Mouse (Mus musculus) heart, postnatal 0 days (tissue): ENCODE measurements at regions not wholly inside any gene's neighbourhood (a gene's known extent, or its start where the extent isn't known, plus 50 kb on each side); places are given as distances from the start of the nearest gene placed in this dataset.

Source experiments
- CTCF ChIP-seq: IDR thresholded peaks from 2 replicates; pipeline ENCODE4 v1.5.1; 2016; ENCODE audit warnings: antibody characterized with exemption, control low read depth, low read depth
- EP300 ChIP-seq: IDR thresholded peaks from 2 replicates; pipeline ENCODE4 v1.6.1; 2016; ENCODE audit warnings: antibody characterized with exemption, low read depth

DNA sequence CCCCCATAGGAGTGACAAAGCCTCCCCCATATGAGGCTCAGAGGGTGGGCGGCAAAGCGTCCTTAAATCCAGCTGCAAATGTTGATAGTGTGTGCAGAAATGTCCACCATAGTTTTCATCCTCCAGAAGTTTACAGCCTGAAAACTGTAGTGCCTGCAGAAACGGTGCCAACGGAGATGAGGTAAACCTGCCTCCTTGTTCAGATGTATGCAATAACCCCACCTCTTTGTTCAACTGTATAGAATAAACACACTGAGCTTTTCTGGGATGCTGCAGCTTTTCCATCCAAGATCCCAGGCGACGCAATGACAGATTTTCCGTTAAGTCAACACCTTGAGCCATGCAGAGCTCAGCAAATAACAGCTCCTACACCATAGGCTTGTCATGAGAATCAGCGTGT, 57.3 kb upstream of the Cd180 start:
- TF ChIP-seq CTCF (no peak), EP300 (no peak)
